Mouse (Mus musculus): Measurements from ENCODE around the gene Sgo2a.

- TF ChIP-seq ZNF384 (IDR thresholded peaks at IDR 0.05; ENCODE audit: low read depth, low read length) (no peak), CHD2 (IDR thresholded peaks at IDR 0.05; ENCODE audit: low read depth, low read length) (no peak), MAFK (IDR thresholded peaks at IDR 0.05; ENCODE audit: insufficient read depth, low read depth, low read length) (no peak), HCFC1 (IDR thresholded peaks at IDR 0.05; ENCODE audit: borderline replicate concordance, insufficient read depth, low read length) (no peak)
Measured at GRCm38 (mm10) chr1:58074266-58074665, 78.5 kb downstream of the Sgo2a start.

Data from ES-E14 (cell line).